Mouse (Mus musculus) lung, postnatal 0 days (tissue): Measurements from ENCODE around the gene Zdhhc12.

ENCODE experiments used
- CTCF ChIP-seq: IDR thresholded peaks from 2 replicates; pipeline ENCODE4 v1.5.1; 2016; ENCODE audit warnings: antibody characterized with exemption, mild to moderate bottlenecking
- EP300 ChIP-seq: IDR thresholded peaks from 2 replicates; pipeline ENCODE4 v1.6.1; 2016; ENCODE audit warnings: antibody characterized with exemption, mild to moderate bottlenecking, control low read depth

DNA sequence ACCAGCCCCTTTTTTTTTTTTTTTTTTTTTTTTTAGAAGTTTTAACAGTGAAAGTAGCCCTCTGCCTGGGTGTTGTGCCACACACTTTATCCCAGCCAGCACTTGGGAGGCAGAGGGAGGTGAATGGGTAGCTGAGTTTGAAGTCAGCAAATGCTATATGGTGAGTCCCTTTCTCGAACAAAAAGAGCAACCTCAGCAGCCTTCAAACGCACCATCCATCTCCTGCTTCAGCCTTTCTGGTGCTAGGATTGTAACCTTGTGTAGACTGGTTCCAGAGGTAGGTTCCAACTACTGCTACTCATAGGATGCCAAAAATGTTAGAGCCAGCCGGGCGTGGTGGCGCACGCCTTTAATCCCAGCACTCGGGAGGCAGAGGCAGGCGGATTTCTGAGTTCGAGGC, 17.0 kb downstream of the Zdhhc12 start:
- TF ChIP-seq CTCF, result no peak
- no peak for TF ChIP-seq EP300
